Mouse (Mus musculus): ENCODE data around the gene Fam57a.

Gene Fam57a

DNA sequence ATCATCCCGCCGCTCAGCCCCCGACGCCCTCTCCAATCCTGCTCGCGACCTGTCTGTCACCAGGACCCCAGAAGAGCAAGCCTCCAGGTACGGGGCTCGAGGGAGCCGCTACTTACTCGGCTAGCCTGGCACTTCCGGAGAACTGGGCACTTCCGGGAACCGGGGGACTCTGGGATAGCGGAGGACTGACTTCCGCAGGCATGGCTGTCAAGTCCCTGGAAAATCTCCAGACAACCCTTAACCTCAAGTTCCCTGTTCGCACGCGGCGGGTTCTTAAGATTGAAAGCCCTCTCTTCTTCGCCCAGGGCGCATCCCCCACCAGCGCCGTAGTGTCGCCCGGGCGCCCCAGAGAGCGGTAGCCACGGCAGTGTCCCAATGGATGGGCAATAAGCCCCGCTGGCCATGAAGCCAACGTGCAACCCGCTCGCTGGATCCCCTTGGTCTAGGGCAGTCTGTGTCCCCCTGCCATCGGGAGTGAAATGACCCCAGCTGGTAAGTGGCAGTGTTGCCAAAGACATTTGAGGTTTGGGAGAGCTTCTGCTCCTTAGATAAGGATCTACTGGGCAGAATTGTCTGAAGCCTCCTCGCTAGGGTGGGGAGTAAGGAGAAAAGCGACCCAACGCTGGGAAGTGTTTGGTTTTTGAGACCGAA lies at the start of gene Fam57a, which contains the start of gene Vps53:
TSS of gene Fam57a (plus strand) at position 177 of the 651 bp plus-strand sequence.
TSS of gene Vps53 (minus strand) at position 153 of the 651 bp plus-strand sequence.
- peak; percentile 80 for DNase-seq

GRCm38 (mm10) chr11:76130859-76131258 lies 48.6 kb upstream of the Fam57a start:
- no peak for DNase-seq

DNA sequence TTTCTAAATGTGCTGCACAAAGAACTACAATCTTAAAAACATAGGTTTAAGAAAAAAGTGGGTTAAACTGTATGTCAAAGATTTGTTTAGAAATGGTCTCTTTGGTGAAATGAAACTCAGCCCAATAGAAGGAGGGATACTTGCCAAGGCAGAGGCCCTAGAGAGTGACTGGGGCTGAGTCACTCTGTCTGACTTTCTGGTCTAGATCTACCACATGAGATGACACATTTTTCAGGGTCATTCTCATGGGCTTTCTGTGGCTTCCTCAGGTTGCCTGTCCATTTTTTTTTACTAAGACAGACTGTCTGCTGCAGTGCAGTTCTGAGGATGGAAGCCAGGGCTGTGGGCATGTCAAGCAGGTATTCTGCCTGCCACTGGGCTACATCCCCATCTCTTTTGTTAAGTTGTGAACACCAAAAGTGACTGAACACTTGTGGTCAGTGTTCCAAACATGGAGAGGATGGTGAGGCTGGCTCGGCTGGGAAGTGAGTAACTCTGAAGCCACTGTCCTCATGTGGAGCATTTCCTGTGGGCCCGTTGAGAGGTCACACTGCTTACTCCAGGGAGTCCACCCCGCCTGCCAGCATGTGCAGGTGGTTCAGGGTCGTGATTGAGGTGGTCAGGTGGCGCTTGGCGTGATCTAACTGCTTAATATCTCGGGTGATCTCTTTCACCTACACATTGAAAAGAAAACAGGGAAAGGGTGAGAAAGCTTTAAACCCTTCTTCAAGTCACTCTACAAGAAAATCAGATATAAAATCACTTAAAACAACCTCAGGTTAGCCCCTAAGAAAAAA lies 43.6 kb upstream of the Fam57a start:
- DNase-seq = no peak

- DNase-seq = no peak
These were observed 41.5 kb upstream of the Fam57a start for GRCm38 (mm10) chr11:76137996-76138395.

- no peak for DNase-seq
These were observed 35.1 kb upstream of the Fam57a start for GRCm38 (mm10) chr11:76144386-76144785.

- DNase-seq = no peak
These were observed 34.3 kb upstream of the Fam57a start for GRCm38 (mm10) chr11:76145169-76145568.

DNA sequence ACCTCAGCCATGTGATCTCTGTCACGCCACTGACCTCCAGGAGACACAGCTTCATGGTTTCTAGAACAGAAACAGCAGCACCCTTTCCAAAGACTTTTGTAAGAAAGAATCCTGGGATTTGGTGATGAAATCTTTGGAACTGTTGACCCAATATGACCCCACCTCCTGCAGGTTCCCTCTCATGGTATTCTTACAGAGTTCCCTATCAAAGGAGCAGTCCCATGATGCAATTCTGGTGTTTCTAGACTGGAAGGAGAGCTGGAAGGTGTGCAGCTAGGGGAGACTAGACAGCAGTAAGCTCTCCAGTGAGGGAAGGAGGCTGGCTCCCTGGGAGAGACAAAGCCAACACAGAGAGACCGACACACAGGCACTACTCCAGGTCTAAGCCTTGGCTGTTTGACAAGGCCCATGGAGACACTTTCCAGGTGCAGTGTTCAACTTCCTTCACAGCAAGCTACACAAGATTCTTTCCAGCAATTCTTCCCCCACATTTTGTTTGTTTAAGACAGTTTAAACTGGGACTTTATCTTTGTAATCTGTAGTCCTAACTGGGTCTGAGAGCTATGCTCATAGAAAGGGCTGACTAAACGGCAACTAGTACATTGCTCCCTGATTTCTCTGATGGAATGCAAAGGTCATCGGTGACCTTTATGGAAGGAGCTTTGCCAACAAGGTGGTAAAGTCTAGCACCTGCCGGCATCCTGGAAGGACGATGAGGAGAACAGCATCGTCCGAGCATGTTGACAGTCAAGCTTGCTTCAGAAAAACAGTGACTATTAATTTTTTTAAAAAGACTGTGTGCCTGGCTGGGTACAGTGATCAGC lies 33.1 kb upstream of the Fam57a start:
- DNase-seq = no peak

DNA sequence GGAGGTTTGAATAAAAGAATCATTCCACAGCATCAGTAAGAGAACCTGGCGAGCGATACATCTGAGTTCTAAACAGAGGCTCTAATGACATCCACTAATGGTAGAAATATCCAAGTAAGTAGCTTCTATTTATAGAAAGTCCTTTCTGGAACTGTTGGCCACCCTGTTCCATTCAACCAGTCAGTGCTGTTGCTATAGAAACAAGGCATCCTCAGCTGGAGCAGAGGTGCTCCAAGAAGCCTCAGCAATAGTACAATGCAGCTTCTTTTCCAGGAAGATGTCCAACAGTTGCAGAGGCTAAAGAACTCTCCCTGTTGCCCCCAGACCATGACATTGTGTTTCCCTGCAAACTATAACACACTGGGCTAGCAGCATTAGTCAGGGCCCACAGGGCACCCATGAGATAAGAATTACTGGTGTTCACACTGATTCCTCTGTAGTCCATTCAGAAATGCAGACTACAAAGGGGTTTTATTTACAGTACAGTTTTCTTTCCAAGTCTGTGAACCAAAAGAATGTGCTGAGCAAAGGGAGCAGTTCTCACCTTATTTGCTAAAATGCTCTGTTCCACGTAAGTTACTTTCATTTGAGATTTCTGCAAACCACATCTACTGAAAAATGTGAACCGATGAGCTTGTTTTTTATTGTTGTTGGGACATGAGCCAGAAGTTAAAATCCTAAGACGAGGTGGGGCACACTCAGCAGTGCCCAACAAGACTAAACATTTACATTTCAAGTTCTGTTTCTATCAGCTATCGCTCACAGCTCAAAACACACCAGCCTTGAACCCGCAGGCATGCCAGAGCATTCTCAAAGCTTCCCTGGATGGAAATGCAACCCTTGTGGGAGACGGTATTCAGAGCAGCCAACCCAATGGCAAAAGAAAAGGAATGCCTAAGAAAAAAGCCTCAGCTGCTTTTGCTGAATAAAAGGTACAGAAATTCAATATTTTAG lies 31.1 kb upstream of the Fam57a start:
- DNase-seq = no peak

DNA sequence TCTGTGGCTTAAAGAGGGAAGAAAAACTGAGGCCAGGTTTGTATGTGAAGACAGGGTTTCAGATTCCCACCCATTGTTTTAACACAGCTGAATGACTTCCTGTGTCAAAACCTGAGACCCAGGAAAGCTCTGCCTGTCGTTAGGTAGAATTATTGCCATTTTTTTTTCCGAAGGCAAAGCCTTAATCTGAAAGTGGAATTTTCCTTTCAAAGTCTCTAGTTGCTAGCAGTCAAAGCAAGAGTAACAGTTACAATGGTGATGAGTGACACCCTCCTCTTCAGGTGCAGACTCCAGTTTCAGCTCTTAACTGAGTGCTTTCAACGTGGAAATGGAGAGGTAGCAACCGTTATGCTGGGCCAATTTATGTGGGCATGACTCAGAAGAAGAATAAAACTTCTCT lies 28.5 kb upstream of the Fam57a start:
- no peak for DNase-seq

GRCm38 (mm10) chr11:76153236-76153951 lies 26.1 kb upstream of the Fam57a start:
- DNase-seq = no peak

- DNase-seq = no peak
These were observed 25.3 kb upstream of the Fam57a start for GRCm38 (mm10) chr11:76154200-76154599.

GRCm38 (mm10) chr11:76154861-76155260 lies 24.6 kb upstream of the Fam57a start:
- no peak for DNase-seq

DNA sequence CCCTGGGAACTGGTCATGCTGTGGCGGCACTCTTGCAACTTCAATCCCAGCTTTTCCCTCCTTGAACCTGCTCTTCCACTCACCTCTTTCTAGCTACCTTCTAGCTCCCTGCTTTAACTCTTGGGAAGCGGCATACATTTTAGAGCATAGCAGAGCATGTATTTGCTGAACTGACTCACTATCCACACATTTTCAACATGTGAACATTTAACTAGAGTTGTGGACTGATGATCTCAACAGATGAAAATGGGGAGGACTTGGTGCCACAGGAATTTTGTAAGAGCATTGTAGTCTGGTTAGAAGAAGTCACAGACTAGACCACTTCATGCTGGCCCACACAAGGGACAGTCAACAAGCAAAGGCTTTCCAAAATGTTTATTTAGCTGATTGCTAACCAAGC lies 21.1 kb upstream of the Fam57a start:
- DNase-seq = no peak

DNA sequence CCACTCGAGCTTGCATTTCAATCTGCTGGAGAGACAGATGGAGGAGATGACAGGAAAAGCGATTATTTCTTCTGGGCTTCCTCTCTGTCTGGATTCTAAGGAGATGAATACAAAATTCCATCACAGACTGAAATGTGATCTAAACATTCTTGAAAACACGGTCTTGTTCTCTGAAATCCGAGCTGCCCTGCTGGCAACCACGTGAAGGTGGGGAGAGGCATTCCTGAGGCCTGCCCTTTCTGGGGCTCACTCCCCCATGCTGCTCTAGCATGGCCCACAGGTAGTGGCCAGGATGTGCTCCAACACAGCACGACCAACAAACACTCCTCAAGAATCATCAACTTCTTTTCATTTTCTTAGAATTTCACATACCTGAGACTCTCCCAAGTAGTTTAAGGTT lies 19.2 kb upstream of the Fam57a start:
- DNase-seq = no peak

DNA sequence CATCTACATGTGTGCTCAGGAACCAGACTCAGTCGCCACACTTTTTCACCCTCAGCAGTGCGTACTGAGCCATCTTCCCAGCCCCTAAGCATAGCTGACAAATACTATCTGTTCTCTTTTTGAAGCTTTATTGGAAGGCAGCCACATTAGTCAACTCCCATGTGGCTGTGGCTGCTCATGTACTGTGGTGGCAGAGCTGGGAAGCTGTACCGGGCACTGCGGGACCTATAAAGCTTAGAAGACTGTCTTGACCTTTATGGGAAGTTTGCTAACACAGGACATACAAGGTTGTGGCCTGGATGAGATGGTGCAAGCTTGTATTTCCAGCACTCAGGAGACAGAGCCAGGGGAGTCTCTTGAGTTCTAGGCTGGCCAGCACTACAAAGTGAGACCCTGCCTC lies 12.8 kb upstream of the Fam57a start:
- no peak for DNase-seq

- peak; percentile 65 for DNase-seq
These were observed 12.2 kb upstream of the Fam57a start for GRCm38 (mm10) chr11:76167079-76167765.

- peak; percentile 33 for DNase-seq
These were observed 10.5 kb upstream of the Fam57a start for GRCm38 (mm10) chr11:76168976-76169375.

DNA sequence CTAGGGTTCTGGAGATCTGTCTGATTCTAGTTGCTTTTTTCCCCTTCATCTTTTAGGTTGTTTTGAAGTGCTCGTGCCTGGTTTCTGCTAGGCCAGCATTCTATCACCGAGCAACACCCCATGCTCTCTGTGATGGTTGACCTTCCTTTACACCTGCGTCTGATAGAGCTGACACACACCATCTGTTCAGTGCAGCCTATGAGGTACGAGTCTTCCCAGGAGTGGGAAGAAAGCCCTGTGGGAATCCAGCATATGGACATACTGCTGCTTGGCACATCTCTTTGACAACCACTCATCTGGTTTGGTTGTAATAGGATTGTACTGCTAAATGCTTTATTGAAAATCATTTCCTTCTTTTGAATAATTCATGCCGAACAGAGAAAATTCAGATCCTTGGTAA lies 9.3 kb upstream of the Fam57a start:
- no peak for DNase-seq

GRCm38 (mm10) chr11:76178726-76179494 lies 561 bp upstream of the Fam57a start:
- DNase-seq = peak; percentile 48

- no peak for DNase-seq
These were observed 672 bp downstream of the Fam57a start for GRCm38 (mm10) chr11:76180146-76180540.

Data from right cerebral cortex, postnatal 14 days (tissue).